Mouse (Mus musculus) testis, adult 2 months (tissue): ENCODE measurements around the gene Rab3a.

Source experiments
- CTCF ChIP-seq: fragments of 200-500 bp; IDR thresholded peaks from 2 replicates; pipeline ENCODE4 v1.5.1; 2012; ENCODE audit warnings: low read depth, mild to moderate bottlenecking, inconsistent platforms, low read length, moderate library complexity; ENCODE audit not compliant: control insufficient read depth, insufficient read depth, insufficient replicate concordance
- POLR2A ChIP-seq: fragments of 200-500 bp; IDR thresholded peaks from 2 replicates; pipeline ENCODE4 v1.6.1; 2012; ENCODE audit warnings: low read depth, mild to moderate bottlenecking, inconsistent platforms, low read length, moderate library complexity; ENCODE audit not compliant: control insufficient read depth

DNA sequence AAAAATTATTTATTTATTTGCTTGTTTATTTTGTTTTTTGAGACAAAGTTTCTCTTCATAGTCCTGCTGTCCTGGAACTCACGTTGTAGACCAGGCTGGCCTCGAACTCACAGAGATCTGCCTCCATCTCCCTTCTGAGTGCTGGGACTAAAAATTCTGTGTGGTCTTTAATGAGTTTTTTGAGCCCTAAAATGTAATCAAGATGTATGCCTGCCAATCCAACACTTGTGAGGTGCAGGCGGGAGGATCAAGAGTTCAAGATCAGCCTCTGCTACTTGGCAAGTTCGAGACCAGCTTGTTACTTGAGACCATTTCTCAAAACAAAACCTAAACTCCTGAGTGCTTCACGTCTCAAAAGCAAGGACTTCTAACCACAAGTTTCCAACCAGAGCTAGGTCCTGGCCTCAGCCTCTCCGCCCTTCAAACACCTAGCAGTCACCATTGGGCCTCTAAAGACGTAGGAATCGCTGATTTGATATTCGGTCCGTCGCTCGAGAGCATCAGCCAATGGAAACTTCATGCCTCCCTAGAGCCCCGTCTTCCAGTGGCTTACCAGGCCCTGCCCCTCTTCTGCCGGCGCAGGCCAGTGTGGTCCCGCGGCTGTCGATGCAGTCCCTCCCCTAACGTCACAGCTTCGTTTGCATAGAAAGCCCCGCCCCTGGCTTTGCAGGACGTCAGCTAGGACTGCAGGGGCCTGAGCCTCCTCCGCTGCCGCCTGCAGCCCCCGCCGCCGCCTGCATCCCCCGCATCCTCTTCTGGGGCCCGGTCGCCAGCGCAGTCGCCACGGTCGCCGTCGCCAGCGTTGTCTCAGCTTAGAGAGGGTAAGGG, at the start of gene Rab3a:
- TF ChIP-seq CTCF, result no peak
- 0 out of 2 replicates have a peak, but pooled peaks have one; percentile 33 for TF ChIP-seq POLR2A
